Mouse (Mus musculus) limb, embryonic 14.5 days (tissue): ENCODE measurements around the gene Mrpl41. TPM values are rescaled to one million over a fixed set of nuclear protein-coding genes. Genes with fewer than 3 reads are reported as not detected.
A peak's percentile ranks its signal among the peaks of the same experiment; 100 is the strongest.

Experiments used
- ATAC-seq: fragments of 200-750 bp; cut with Nextera tagmentation; 2 replicates; pipeline ENCODE4 v1.8.0; 2017; ENCODE audit warnings: low read depth, moderate number of reproducible peaks, moderate TSS enrichment; ENCODE audit not compliant: low FRiP score
- DNase-seq: peaks from one replicate; pipeline ENCODE4 v3.0.0-alpha.2; 2015; ENCODE audit warnings: low spot score
- H3K27ac ChIP-seq: fragments of 300-500 bp; sonication (generic); replicated peaks from 2 replicates; pipeline ENCODE4 v1.5.1; 2014; ENCODE audit warnings: low read depth, mild to moderate bottlenecking, low read length, moderate library complexity, mixed read lengths
- H3K27me3 ChIP-seq: fragments of 300-500 bp; sonication (generic); 2 replicates; pipeline ENCODE4 v1.6.1; 2014; ENCODE audit warnings: low read length, mixed read lengths; ENCODE audit not compliant: control insufficient read depth, insufficient read depth
- H3K36me3 ChIP-seq: fragments of 300-500 bp; sonication (generic); 2 replicates; pipeline ENCODE4 v1.6.1; 2014; ENCODE audit warnings: mild to moderate bottlenecking, low read length, moderate library complexity, mixed read lengths; ENCODE audit not compliant: control insufficient read depth, insufficient read depth
- H3K4me1 ChIP-seq: fragments of 300-500 bp; sonication (generic); 2 replicates; pipeline ENCODE4 v1.6.1; 2014; ENCODE audit warnings: antibody characterized with exemption, low read length, mixed read lengths; ENCODE audit not compliant: control insufficient read depth, insufficient read depth
- H3K4me2 ChIP-seq: fragments of 300-500 bp; sonication (generic); replicated peaks from 2 replicates; pipeline ENCODE4 v1.6.1; 2014; ENCODE audit warnings: low read depth, mild to moderate bottlenecking, low read length, moderate library complexity; ENCODE audit not compliant: severe bottlenecking
- H3K4me3 ChIP-seq: fragments of 300-500 bp; sonication (generic); replicated peaks from 2 replicates; pipeline ENCODE4 v1.5.1; 2014; ENCODE audit warnings: low read length
- H3K9ac ChIP-seq: fragments of 300-500 bp; sonication (generic); 2 replicates; pipeline ENCODE4 v1.6.1; 2014; ENCODE audit warnings: mild to moderate bottlenecking, low read depth, low read length, moderate library complexity; ENCODE audit not compliant: severe bottlenecking
- H3K9me3 ChIP-seq: fragments of 300-500 bp; sonication (generic); 2 replicates; pipeline ENCODE4 v1.6.1; 2016; ENCODE audit warnings: low read length; ENCODE audit not compliant: control insufficient read depth
- POLR2A ChIP-seq: fragments of 200-500 bp; IDR thresholded peaks from 2 replicates; pipeline ENCODE4 v1.8.0; 2012; ENCODE audit warnings: inconsistent platforms, mild to moderate bottlenecking, moderate library complexity, borderline replicate concordance; ENCODE audit not compliant: insufficient read depth, insufficient read length; ENCODE audit errors: extremely low read depth
- WGBS: fragments of 180-500 bp; shearing (Covaris S2); extraction: QIAGEN DNeasy Blood & Tissue Kit; methylation state at CpG from one replicate; pipeline ENCODE4 v1.1.7; 2014; 5-methylcytosine and 5-hydroxymethylcytosine counted together
- polyA plus RNA-seq, 2 experiments: library from polyadenylated mRNA; depleted of rRNA in 1 of 2; stranded (reverse) in 1 of 2; unstranded in 1 of 2; fragments of >200 nt; fragmentation: Nextera tagmentation in 1 of 2; extraction: Ambion mirVana in 1 of 2; gene quantifications; 2 replicates each; pipeline versions ENCODE4 v1.2.1 to v1.2.3; 2012 to 2014

The Mrpl41 gene
- polyA plus RNA-seq, 2 experiments, result 81.9 to 136 TPM

DNA sequence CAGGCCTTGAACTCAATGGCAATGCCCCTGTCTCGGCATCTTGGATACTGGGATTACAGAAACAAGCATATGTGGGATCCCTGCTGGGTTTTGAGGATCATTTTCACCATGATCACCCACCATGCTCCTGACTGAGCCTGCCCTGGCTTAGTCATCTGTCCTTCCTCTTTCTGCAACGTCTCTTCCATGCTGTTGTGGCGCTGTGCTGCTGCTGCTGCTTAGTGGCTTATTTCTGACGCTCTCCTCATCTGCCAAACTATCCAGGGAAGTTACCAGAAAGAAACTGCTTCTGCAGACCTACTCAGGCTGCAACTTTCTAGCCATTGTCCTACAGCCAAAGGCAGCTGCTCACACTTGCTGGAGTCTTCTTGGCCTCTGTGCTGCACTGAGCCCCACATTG is 4.5 kb downstream of the Mrpl41 start:
- DNase-seq (no peak), ATAC-seq (no peak)
- Histone ChIP-seq H3K36me3 (peaks cover 61% of the 10 kb centered on the region), H3K9me3 (no peaks in the 10 kb centered on the region), H3K27me3 (no peaks in the 10 kb centered on the region), H3K27ac (no peak overlapping the region), H3K4me1 (peaks cover 7% of the 10 kb centered on the region), H3K9ac (no peak overlapping the region), H3K4me2 (no peak overlapping the region), H3K4me3 (no peak overlapping the region)
- no peak for TF ChIP-seq POLR2A
- 88% methylated on average over 4 of the region's 4 CpGs for WGBS

DNA sequence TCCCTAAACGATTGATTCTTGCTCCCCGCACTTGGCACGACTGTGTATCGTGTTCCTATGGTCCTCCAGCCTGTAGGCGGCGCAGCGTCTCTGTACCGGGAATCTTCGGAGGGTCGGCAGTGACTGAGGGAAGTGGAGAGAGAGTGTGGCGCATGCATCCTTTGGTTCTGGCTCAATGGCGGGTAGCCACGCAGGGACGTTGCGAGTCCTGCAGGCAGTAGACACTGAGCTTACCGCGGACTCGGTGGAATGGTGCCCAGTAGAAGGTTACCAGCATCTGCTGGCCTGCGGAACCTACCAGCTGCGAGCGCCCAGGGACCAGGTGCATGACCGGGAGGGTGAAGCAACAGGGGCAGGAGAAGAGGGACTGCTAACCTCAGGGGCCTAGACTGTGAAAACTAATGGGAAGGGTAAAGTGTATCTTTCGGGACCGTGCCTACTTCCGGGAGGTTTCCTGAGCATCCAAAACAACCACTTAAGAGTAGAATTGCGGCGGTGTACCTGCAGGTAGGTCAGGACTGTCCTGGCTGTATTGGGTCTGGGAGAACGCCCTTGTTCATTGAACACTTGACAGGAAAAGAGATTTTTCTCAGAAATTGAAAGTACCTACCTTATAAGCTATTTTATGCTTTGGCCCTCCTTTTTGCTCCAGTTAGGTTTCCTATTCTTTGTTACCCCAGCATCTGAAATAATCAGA is 12.4 kb downstream of the Mrpl41 start, which contains the start of gene Dph7:
TSS of gene Dph7 (plus strand) at position 97 of the 697 bp plus-strand sequence.
- H3K27me3 ChIP-seq, result no peaks in the 10 kb centered on the region
- H3K4me3 ChIP-seq, result peak within 1 kb of the TSS; percentile 79
- peak within 1 kb of the TSS; percentile 51 for H3K4me2 ChIP-seq
- ATAC-seq (peak; percentile 91), DNase-seq (peak; percentile 88)
- no peaks in the 10 kb centered on the region for H3K9me3 ChIP-seq
- no peaks in the 10 kb centered on the region; the same call in 1 of the 2 replicates for H3K4me1 ChIP-seq
- under 1% methylated on average over 28 of the region's 28 CpGs for WGBS
- peak within 1 kb of the TSS; percentile 88 for H3K9ac ChIP-seq
- TF ChIP-seq POLR2A, result peak; percentile 68; the same call in 1 of the 2 replicates
- H3K27ac ChIP-seq, result no peak within 1 kb of the TSS
- H3K36me3 ChIP-seq, result peaks cover 44% of the 10 kb centered on the region

DNA sequence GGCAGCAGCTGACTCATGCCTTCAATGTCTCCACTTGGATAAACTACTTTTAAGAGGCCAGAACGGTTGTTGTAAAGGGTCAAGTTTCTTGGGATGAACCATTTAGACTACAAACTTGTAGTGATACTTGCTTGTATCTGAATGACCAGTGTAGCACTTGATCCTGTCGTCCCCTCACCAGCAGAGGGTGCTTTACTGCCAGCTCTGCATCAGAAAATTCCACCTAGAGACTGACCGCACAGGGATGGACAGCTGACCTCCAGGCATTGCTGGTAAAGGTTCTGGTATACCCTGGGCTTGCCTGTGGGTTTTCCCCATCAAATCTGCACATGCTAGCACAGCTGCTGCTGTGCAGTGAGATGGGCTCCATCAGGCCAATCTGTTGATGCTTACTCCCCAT is 14.0 kb downstream of the Mrpl41 start:
- no peak for ATAC-seq
- Histone ChIP-seq H3K9ac (no peak overlapping the region), H3K4me2 (no peak overlapping the region), H3K4me3 (no peak overlapping the region), H3K9me3 (no peaks in the 10 kb centered on the region), H3K27ac (no peak overlapping the region), H3K4me1 (no peaks in the 10 kb centered on the region; the same call in 1 of the 2 replicates), H3K27me3 (no peaks in the 10 kb centered on the region), H3K36me3 (peaks cover 50% of the 10 kb centered on the region)
- 38% methylated on average over 3 of the region's 3 CpGs for WGBS
- DNase-seq, result no peak
- no peak for TF ChIP-seq POLR2A

DNA sequence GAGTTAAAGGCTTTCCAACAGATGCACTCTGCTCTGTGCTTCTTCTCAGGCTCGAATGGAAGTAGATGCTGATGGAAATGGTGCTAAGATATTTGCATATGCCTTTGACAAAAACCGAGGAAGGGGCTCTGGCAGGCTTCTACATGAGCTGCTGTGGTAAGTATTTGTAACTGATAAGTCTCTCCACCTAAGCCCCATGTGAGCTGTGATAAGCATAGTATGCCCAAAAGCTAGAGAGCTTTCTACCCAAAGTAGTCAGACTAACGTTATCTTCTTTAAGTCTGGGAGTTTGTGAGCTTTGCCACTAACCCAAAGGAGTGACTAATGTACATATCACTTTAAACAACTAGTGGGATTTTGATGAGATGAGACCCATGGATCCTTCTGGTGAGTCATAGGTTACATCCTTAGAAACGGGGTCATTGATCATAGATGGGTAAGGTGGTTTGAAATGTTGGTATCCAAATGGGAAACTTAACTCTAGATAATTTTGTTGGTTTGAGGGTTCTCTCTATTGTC is 22.3 kb downstream of the Mrpl41 start:
- Histone ChIP-seq H3K9me3 (no peaks in the 10 kb centered on the region), H3K27ac (no peak overlapping the region), H3K9ac (no peak overlapping the region), H3K4me2 (no peak overlapping the region), H3K36me3 (peaks cover 62% of the 10 kb centered on the region), H3K4me3 (no peak overlapping the region), H3K27me3 (no peaks in the 10 kb centered on the region), H3K4me1 (peaks cover 9% of the 10 kb centered on the region)
- ATAC-seq, result no peak
- no peak for TF ChIP-seq POLR2A
- 89% methylated on average over 4 of the region's 4 CpGs for whole genome bisulfite sequencing
- DNase-seq, result no peak

DNA sequence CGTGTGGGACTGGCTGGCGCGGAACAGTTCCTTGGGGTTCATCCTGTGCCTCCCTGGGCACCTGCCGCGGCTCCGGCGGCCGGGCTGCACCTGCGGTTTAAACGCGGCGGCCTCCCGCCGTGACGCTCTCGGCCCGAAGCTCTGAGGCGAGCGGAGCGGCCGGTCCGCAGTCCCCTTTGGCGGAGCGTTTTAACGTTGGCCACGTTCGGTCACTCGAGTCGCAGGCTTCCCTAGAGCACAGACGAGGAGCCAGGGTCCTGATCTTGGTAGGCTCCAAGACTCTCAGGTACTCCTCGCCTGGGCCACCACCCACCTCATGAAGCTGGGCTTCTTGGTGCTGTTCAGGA is 24.7 kb downstream of the Mrpl41 start:
- Histone ChIP-seq H3K9me3 (no peaks in the 10 kb centered on the region), H3K4me2 (peak overlapping the region; percentile 70), H3K4me1 (peaks cover 9% of the 10 kb centered on the region), H3K36me3 (peaks cover 39% of the 10 kb centered on the region), H3K27ac (0 out of 2 replicates have a peak overlapping the region, but pooled peaks have one; percentile 26), H3K9ac (peak overlapping the region; percentile 90), H3K27me3 (no peaks in the 10 kb centered on the region), H3K4me3 (peak overlapping the region; percentile 95)
- DNase-seq, result no peak
- no peak for ATAC-seq
- under 1% methylated on average over 22 of the region's 31 CpGs for WGBS
- no peak for TF ChIP-seq POLR2A
